Mouse (Mus musculus): ENCODE measurements at regions not wholly inside any gene's neighbourhood (a gene's known extent, or its start where the extent isn't known, plus 50 kb on each side); places are given as distances from the start of the nearest gene placed in this dataset.

- no peak for ATAC-seq (ENCODE audit: low FRiP score, low read depth)
- H3K27me3 ChIP-seq: no peaks in the 10 kb centered on the region
- H3K9me3 ChIP-seq: no peaks in the 10 kb centered on the region
- H3K27ac ChIP-seq (replicated peaks): no peak overlapping the region
- no peaks in the 10 kb centered on the region for H3K36me3 ChIP-seq
- no peak overlapping the region for H3K4me3 ChIP-seq
- H3K4me2 ChIP-seq (replicated peaks): no peak overlapping the region
- no peak overlapping the region for H3K9ac ChIP-seq (replicated peaks)
- WGBS: 92% methylated on average over 6 of the region's 6 CpGs
- peaks cover 6% of the 10 kb centered on the region for H3K4me1 ChIP-seq
Measured at GRCm38 (mm10) chr12:99632988-99633387, 69.6 kb upstream of the Foxn3 start.

- no peaks in the 10 kb centered on the region for H3K36me3 ChIP-seq
- no peak overlapping the region for H3K4me3 ChIP-seq
- no peak overlapping the region for H3K27ac ChIP-seq (replicated peaks)
- WGBS: 90% methylated on average over 4 of the region's 4 CpGs
- no peaks in the 10 kb centered on the region for H3K27me3 ChIP-seq
- H3K4me2 ChIP-seq (replicated peaks): no peak overlapping the region
- peaks cover 13% of the 10 kb centered on the region for H3K4me1 ChIP-seq
- no peaks in the 10 kb centered on the region for H3K9me3 ChIP-seq
- no peak overlapping the region for H3K9ac ChIP-seq (replicated peaks)
- ATAC-seq (ENCODE audit: low FRiP score, low read depth): no peak
Measured at GRCm38 (mm10) chr12:99629606-99630005, 66.2 kb upstream of the Foxn3 start.

GRCm38 (mm10) chr12:99628421-99628820, 65.0 kb upstream of the Foxn3 start:
- Histone ChIP-seq H3K36me3 (no peaks in the 10 kb centered on the region), H3K4me3 (peak overlapping the region; percentile 67; the same call in 1 of the 2 replicates), H3K27ac (replicated peaks) (no peak overlapping the region), H3K4me1 (peaks cover 13% of the 10 kb centered on the region), H3K4me2 (replicated peaks) (peak overlapping the region; percentile 68), H3K27me3 (peaks cover 1% of the 10 kb centered on the region; the same call in 1 of the 2 replicates), H3K9me3 (no peaks in the 10 kb centered on the region), H3K9ac (replicated peaks) (peak overlapping the region; percentile 65; the same call in 1 of the 2 replicates)
- 61% methylated on average over 3 of the region's 3 CpGs for WGBS
- ATAC-seq (ENCODE audit: low FRiP score, low read depth): no peak

- H3K27ac ChIP-seq (replicated peaks): peak overlapping the region; percentile 85
- peak; percentile 98 for ATAC-seq (ENCODE audit: low FRiP score, low read depth)
- 0% methylated on average over 30 of the region's 30 CpGs for WGBS
Measured at GRCm38 (mm10) chr12:99627898-99628231, 64.5 kb upstream of the Foxn3 start.

GRCm38 (mm10) chr12:99627201-99627897, 64.0 kb upstream of the Foxn3 start:
- peak overlapping the region; percentile 67 for H3K4me3 ChIP-seq
- WGBS: 1% methylated on average over 40 of the region's 40 CpGs
- peak overlapping the region; percentile 85 for H3K27ac ChIP-seq (replicated peaks)

More at GRCm38 (mm10) chr12:99627898-99628231, 64.5 kb upstream of the Foxn3 start:
- H3K4me2 ChIP-seq (replicated peaks): peak overlapping the region; percentile 68
- peaks cover 3% of the 10 kb centered on the region; the same call in 1 of the 2 replicates for H3K27me3 ChIP-seq
- H3K36me3 ChIP-seq: no peaks in the 10 kb centered on the region
- no peaks in the 10 kb centered on the region for H3K9me3 ChIP-seq
- H3K4me3 ChIP-seq: peak overlapping the region; percentile 67
- H3K4me1 ChIP-seq: peaks cover 13% of the 10 kb centered on the region
- H3K9ac ChIP-seq (replicated peaks): peak overlapping the region; percentile 65

GRCm38 (mm10) chr12:99626147-99626546, 62.8 kb upstream of the Foxn3 start:
- no peak overlapping the region for H3K4me2 ChIP-seq (replicated peaks)
- 86% methylated on average over 4 of the region's 4 CpGs for WGBS
- peaks cover 3% of the 10 kb centered on the region; the same call in 1 of the 2 replicates for H3K27me3 ChIP-seq
- H3K9ac ChIP-seq (replicated peaks): no peak overlapping the region
- H3K27ac ChIP-seq (replicated peaks): no peak overlapping the region
- ATAC-seq (ENCODE audit: low FRiP score, low read depth): no peak
- H3K4me3 ChIP-seq: no peak overlapping the region
- H3K4me1 ChIP-seq: peaks cover 13% of the 10 kb centered on the region
- H3K36me3 ChIP-seq: no peaks in the 10 kb centered on the region
- no peaks in the 10 kb centered on the region for H3K9me3 ChIP-seq

More at GRCm38 (mm10) chr12:99627201-99627897, 64.0 kb upstream of the Foxn3 start:
- Histone ChIP-seq H3K4me1 (peaks cover 13% of the 10 kb centered on the region), H3K9ac (replicated peaks) (peak overlapping the region; percentile 65), H3K4me2 (replicated peaks) (peak overlapping the region; percentile 68), H3K27me3 (peaks cover 3% of the 10 kb centered on the region; the same call in 1 of the 2 replicates), H3K36me3 (no peaks in the 10 kb centered on the region), H3K9me3 (no peaks in the 10 kb centered on the region)
- ATAC-seq (ENCODE audit: low FRiP score, low read depth): 0 out of 2 replicates have a peak, but pooled peaks have one; percentile 17

- no peaks in the 10 kb centered on the region for H3K36me3 ChIP-seq
- no peak overlapping the region for H3K9ac ChIP-seq (replicated peaks)
- no peak for ATAC-seq (ENCODE audit: low FRiP score, low read depth)
- peaks cover 3% of the 10 kb centered on the region; the same call in 1 of the 2 replicates for H3K27me3 ChIP-seq
- 87% methylated on average over 9 of the region's 9 CpGs for WGBS
- H3K9me3 ChIP-seq: no peaks in the 10 kb centered on the region
- no peak overlapping the region for H3K4me3 ChIP-seq
- H3K4me2 ChIP-seq (replicated peaks): no peak overlapping the region
- peaks cover 13% of the 10 kb centered on the region for H3K4me1 ChIP-seq
- no peak overlapping the region for H3K27ac ChIP-seq (replicated peaks)
Measured at GRCm38 (mm10) chr12:99625094-99625493, 61.7 kb upstream of the Foxn3 start.

GRCm38 (mm10) chr12:99622238-99622637, 58.9 kb upstream of the Foxn3 start:
- H3K4me2 ChIP-seq (replicated peaks): no peak overlapping the region
- WGBS: 80% methylated on average over 2 of the region's 2 CpGs
- H3K27me3 ChIP-seq: peaks cover 3% of the 10 kb centered on the region; the same call in 1 of the 2 replicates
- no peak for ATAC-seq (ENCODE audit: low FRiP score, low read depth)
- no peaks in the 10 kb centered on the region for H3K36me3 ChIP-seq
- peaks cover 5% of the 10 kb centered on the region; the same call in 1 of the 2 replicates for H3K4me1 ChIP-seq
- no peak overlapping the region for H3K9ac ChIP-seq (replicated peaks)
- no peak overlapping the region for H3K4me3 ChIP-seq
- no peaks in the 10 kb centered on the region for H3K9me3 ChIP-seq
- H3K27ac ChIP-seq (replicated peaks): no peak overlapping the region

GRCm38 (mm10) chr12:99617241-99617804, 53.9 kb upstream of the Foxn3 start:
- no peaks in the 10 kb centered on the region for H3K36me3 ChIP-seq
- no peak overlapping the region for H3K4me2 ChIP-seq (replicated peaks)
- 83% methylated on average over 14 of the region's 14 CpGs for WGBS
- no peaks in the 10 kb centered on the region for H3K27me3 ChIP-seq
- H3K4me1 ChIP-seq: no peaks in the 10 kb centered on the region
- H3K27ac ChIP-seq (replicated peaks): no peak overlapping the region
- H3K9ac ChIP-seq (replicated peaks): no peak overlapping the region
- H3K4me3 ChIP-seq: no peak overlapping the region
- H3K9me3 ChIP-seq: no peaks in the 10 kb centered on the region
- no peak for ATAC-seq (ENCODE audit: low FRiP score, low read depth)

GRCm38 (mm10) chr12:99614420-99614819, 51.0 kb upstream of the Foxn3 start:
- no peaks in the 10 kb centered on the region for H3K4me1 ChIP-seq
- no peak overlapping the region for H3K9ac ChIP-seq (replicated peaks)
- H3K27me3 ChIP-seq: peaks cover 5% of the 10 kb centered on the region; the same call in 1 of the 2 replicates
- no peak overlapping the region for H3K27ac ChIP-seq (replicated peaks)
- H3K9me3 ChIP-seq: no peaks in the 10 kb centered on the region
- no peaks in the 10 kb centered on the region for H3K36me3 ChIP-seq
- no peak overlapping the region for H3K4me3 ChIP-seq
- ATAC-seq (ENCODE audit: low FRiP score, low read depth): no peak
- no peak overlapping the region for H3K4me2 ChIP-seq (replicated peaks)
- 77% methylated on average over 6 of the region's 6 CpGs for WGBS

All from midbrain, embryonic 12.5 days (tissue).